Mouse (Mus musculus) intestine, embryonic 15.5 days (tissue): ENCODE results near the gene Galnt18. TPM values are rescaled to one million over a fixed set of nuclear protein-coding genes. Genes with fewer than 3 reads are reported as not detected.

Source experiments
- ATAC-seq: fragments of 200-750 bp; cut with Nextera tagmentation; 2 replicates; pipeline ENCODE4 v1.8.0; 2017; ENCODE audit warnings: moderate TSS enrichment, moderate library complexity
- H3K27ac ChIP-seq: fragments of 300-500 bp; sonication (generic); 2 replicates; pipeline ENCODE4 v1.5.1; 2015; ENCODE audit warnings: mild to moderate bottlenecking, inconsistent platforms
- H3K27me3 ChIP-seq: fragments of 300-500 bp; sonication (generic); replicated peaks from 2 replicates; pipeline ENCODE4 v1.6.1; 2015; ENCODE audit warnings: inconsistent platforms
- H3K36me3 ChIP-seq: fragments of 300-500 bp; sonication (generic); 2 replicates; pipeline ENCODE4 v1.6.1; 2015; ENCODE audit warnings: inconsistent platforms
- H3K4me1 ChIP-seq: fragments of 300-500 bp; sonication (generic); replicated peaks from 2 replicates; pipeline ENCODE4 v1.6.1; 2015; ENCODE audit warnings: inconsistent platforms
- H3K4me2 ChIP-seq: fragments of 300-500 bp; sonication (generic); replicated peaks from 2 replicates; pipeline ENCODE4 v1.6.1; 2015; ENCODE audit warnings: mild to moderate bottlenecking, inconsistent platforms
- H3K4me3 ChIP-seq: fragments of 300-500 bp; sonication (generic); replicated peaks from 2 replicates; pipeline ENCODE4 v1.5.1; 2015; ENCODE audit warnings: inconsistent platforms
- H3K9ac ChIP-seq: fragments of 300-500 bp; sonication (generic); 2 replicates; pipeline ENCODE4 v1.6.1; 2015; ENCODE audit warnings: inconsistent platforms
- H3K9me3 ChIP-seq: fragments of 300-500 bp; sonication (generic); 2 replicates; pipeline ENCODE4 v1.6.1; 2016; ENCODE audit warnings: inconsistent platforms
- WGBS: fragments of 180-500 bp; shearing (Covaris S2); methylation state at CpG from one replicate; pipeline ENCODE4 v1.1.7; 2015; 5-methylcytosine and 5-hydroxymethylcytosine counted together
- polyA plus RNA-seq: library from polyadenylated mRNA; unstranded; fragments of >200 nt; fragmentation: Nextera tagmentation; extraction: Ambion mirVana; gene quantifications from 2 replicates; pipeline ENCODE4 v1.2.1, GENCODE M21; 2015

Galnt18 gene
- polyA plus RNA-seq, 1 experiment from 2014 or later, result 21.3 TPM

DNA sequence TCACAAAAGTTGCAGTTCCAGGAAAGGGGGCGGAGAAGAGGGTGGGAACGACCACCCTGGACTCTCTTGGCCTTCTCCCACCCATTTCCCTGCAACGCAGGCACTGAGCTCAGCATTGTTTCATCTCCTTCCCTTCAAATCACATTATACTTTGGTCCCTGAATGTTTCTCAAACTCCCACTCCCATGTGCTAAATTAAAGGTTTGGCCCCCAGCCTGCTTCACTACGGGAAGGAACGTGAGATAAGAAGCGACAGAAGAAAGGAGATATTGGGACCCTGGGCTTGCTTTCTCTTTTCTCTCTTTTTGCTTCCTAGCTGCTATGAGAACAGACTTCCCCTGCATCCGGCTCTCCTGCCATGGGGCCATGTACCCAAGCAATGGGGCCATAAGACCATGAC lies 55.0 kb downstream of the Galnt18 start:
- Histone ChIP-seq H3K36me3 (no peaks in the 10 kb centered on the region), H3K9ac (no peak overlapping the region), H3K9me3 (no peaks in the 10 kb centered on the region), H3K27me3 (no peaks in the 10 kb centered on the region), H3K27ac (no peak overlapping the region), H3K4me1 (peaks cover 5% of the 10 kb centered on the region; the same call in 1 of the 2 replicates), H3K4me2 (no peak overlapping the region), H3K4me3 (no peak overlapping the region)
- 65% methylated on average over 7 of the region's 7 CpGs for WGBS
- no peak for ATAC-seq

DNA sequence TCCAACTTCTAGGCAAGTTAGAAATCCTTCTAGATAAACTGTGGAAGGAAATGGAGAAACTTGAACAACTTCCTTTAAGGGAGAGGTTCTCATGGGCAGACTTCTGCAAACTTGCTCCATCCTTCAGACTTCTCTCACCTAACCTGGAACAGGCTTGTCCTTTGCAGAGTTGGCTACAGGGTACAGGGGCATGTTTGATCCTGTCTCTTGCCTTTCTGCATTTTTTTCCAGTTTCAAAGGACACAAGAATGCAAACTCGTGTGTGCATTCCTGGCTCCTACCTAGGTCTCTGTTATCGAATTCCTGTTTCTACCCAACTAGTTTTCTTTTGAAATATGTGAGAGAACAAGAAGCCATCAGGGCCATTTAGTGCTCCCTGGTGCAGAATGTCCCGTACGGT lies 55.8 kb downstream of the Galnt18 start:
- H3K4me2 ChIP-seq, result no peak overlapping the region
- H3K27ac ChIP-seq, result no peak overlapping the region
- no peaks in the 10 kb centered on the region for H3K27me3 ChIP-seq
- no peak overlapping the region for H3K4me3 ChIP-seq
- no peaks in the 10 kb centered on the region for H3K36me3 ChIP-seq
- no peak overlapping the region for H3K9ac ChIP-seq
- no peak for ATAC-seq
- WGBS, result 66% methylated on average over 4 of the region's 4 CpGs
- no peaks in the 10 kb centered on the region for H3K9me3 ChIP-seq
- H3K4me1 ChIP-seq, result peaks cover 5% of the 10 kb centered on the region; the same call in 1 of the 2 replicates

DNA sequence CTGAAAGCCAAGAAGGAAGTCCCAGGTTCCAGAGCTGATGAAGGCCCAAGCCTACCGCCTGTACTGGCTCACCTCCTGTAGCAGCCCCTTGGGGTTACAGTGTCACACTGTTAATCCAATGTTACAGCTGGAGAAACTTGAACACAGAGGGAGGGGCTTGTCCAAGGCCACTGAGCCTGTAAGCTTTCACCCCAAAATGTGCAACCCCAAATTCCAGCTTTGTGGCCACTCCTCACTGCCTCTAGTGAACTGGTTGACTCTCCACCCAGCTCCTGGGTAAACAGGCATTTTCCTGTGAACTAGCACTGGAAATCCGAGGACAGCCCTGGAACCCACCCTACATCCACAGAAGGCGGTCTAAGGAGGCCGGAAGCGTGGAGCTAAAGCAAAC lies 58.5 kb downstream of the Galnt18 start:
- H3K9ac ChIP-seq, result no peak overlapping the region
- H3K4me1 ChIP-seq, result peaks cover 5% of the 10 kb centered on the region; the same call in 1 of the 2 replicates
- H3K27ac ChIP-seq, result peak overlapping the region; percentile 44; the same call in 1 of the 2 replicates
- H3K4me2 ChIP-seq, result no peak overlapping the region
- no peak overlapping the region for H3K4me3 ChIP-seq
- no peaks in the 10 kb centered on the region for H3K36me3 ChIP-seq
- no peak for ATAC-seq
- 87% methylated on average over 5 of the region's 5 CpGs for WGBS
- H3K9me3 ChIP-seq, result no peaks in the 10 kb centered on the region
- no peaks in the 10 kb centered on the region for H3K27me3 ChIP-seq

DNA sequence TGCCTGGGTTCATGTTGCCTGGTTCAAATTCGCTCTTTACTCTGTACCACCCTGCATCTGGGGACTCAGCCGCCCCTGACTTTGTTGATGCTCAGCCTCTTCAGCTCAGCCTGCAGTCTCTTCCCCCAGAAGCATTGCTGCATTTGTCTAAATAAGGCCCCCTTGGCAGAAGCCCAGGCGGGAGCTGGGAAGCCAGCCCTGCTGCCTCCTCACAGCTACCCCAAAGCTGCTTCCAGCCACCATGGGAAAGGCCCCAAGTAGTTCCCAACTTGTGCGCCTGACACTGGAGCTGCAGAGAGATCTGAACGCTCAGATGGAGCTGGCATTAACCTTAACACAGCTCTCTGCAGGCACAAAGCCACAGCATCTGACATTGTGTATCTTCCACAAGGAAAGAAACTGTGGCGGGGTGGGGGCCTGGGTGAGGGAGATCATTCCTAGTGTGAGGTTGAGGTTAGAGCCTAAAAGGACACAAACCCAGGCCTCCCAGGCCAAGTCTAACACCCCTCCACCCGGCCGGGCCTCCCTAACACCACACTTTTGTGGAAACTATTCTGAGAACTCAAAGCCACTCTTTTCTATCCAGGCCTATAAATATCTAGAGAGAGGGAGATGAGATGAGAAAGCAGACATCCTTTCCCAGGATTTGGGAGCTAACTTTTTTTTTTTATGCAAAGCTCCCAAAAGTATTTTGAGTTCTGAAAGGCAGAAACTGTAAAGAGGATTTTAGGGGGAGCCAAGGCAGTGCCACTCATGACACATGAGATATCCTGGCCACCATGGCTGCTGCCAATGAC lies 59.1 kb downstream of the Galnt18 start:
- no peak overlapping the region for H3K4me3 ChIP-seq
- no peaks in the 10 kb centered on the region for H3K27me3 ChIP-seq
- H3K36me3 ChIP-seq, result no peaks in the 10 kb centered on the region
- H3K9ac ChIP-seq, result no peak overlapping the region
- no peaks in the 10 kb centered on the region for H3K9me3 ChIP-seq
- H3K4me1 ChIP-seq, result peaks cover 5% of the 10 kb centered on the region; the same call in 1 of the 2 replicates
- no peak overlapping the region; the same call in 1 of the 2 replicates for H3K4me2 ChIP-seq
- 53% methylated on average over 8 of the region's 8 CpGs for WGBS
- H3K27ac ChIP-seq, result peak overlapping the region; percentile 79
- peak; percentile 51; the same call in 1 of the 2 replicates for ATAC-seq

DNA sequence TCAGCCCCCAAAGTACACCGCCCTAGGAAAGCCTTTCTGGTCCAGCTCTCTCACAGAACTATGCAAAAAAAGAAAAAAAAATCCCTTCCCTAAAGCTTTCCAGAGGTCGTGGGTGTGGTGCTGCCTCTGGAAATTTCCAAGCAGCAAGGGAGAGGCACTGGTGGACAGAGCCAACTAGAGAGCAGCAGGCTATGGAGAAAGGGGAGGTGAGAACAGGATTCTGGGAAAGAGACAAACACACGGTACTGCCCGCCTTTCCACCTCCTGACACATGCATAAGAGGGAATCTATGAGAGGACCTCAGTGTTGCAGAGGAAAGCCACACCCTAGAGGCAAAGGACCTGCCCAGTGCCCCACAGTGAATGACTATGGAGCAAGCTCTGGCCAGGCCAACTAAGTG lies 60.9 kb downstream of the Galnt18 start:
- H3K4me3 ChIP-seq, result no peak overlapping the region
- no peak overlapping the region for H3K9ac ChIP-seq
- H3K27me3 ChIP-seq, result no peaks in the 10 kb centered on the region
- H3K4me2 ChIP-seq, result no peak overlapping the region
- no peaks in the 10 kb centered on the region for H3K9me3 ChIP-seq
- peaks cover 5% of the 10 kb centered on the region; the same call in 1 of the 2 replicates for H3K4me1 ChIP-seq
- no peak for ATAC-seq
- H3K27ac ChIP-seq, result no peak overlapping the region
- H3K36me3 ChIP-seq, result no peaks in the 10 kb centered on the region
- WGBS, result 48% methylated on average over 4 of the region's 4 CpGs

DNA sequence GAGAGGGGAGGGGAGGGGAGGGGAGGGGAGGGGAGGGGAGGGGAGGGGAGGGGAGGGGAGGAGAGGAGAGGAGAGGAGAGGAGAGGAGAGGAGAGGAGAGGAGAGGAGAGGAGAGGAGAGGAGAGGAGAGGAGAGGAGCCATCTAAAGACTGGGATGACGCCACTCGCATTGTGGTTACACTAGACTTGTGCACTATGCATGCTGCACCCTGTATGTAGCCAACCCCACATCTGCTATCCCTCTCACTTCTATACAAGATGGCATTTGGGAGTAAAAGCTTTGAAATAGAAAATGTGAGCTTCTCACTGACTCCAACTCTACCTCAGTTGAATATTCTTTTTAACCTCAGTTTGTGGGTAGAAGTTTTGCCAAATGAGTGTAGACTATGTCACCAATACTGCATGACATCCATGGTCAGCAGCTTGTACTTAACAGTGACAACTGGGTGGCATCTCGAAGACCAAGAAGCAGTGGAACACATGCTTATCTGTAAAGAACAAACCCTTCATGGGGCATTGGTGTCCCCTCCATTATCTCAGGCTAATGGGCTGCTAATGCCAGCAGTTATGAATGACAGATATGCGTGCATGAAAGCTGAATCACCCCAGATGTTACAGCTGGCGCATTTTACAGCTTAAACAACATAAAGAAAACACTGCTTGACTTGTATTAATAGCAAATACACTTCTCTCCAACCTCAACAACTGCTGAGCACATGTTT lies 65.0 kb downstream of the Galnt18 start:
- Histone ChIP-seq H3K4me1 (no peaks in the 10 kb centered on the region), H3K9me3 (no peaks in the 10 kb centered on the region), H3K27ac (no peak overlapping the region), H3K4me3 (no peak overlapping the region), H3K9ac (no peak overlapping the region), H3K27me3 (no peaks in the 10 kb centered on the region), H3K36me3 (no peaks in the 10 kb centered on the region), H3K4me2 (no peak overlapping the region)
- no peak for ATAC-seq
- WGBS, result 69% methylated on average over 5 of the region's 5 CpGs

DNA sequence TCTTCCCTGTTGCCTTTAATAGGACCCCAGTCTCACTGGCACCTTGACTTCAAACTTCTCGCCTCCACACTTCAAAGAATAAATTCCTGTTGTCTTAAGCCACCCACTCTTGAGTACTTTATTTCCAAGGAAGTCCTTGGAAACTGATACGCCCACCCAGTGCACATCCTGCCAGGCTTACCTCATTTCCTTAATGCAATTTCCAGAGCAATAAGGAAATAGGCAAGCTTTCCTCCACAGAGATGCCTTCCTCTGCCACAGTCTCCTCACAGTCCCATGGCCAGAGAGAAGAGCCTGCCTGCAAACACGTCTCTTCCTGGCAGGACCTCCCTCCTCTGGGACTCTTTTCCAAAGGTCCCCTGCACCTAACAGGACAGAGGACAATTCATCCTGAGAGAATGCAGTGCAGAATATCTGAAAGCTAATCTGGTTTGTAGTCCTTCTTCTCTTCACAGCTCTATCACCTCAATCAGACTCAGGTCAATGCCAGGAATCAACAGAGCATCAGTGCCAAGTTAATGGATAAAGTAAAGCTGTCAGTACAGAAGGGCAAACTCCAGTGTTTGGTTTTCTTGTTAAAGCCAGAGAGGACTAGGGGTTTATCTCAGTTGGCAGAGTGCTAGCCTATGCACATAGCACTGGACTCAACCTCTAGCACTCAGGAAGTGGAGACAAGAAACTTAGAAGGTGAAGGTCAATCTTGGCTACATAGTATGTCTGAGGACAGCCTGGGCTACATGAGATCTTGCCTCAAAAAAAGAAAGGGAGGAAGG lies 65.8 kb downstream of the Galnt18 start:
- ATAC-seq, result no peak
- no peak overlapping the region for H3K27ac ChIP-seq
- WGBS, result 66% methylated on average over 3 of the region's 3 CpGs
- no peaks in the 10 kb centered on the region for H3K4me1 ChIP-seq
- no peaks in the 10 kb centered on the region for H3K36me3 ChIP-seq
- no peaks in the 10 kb centered on the region for H3K27me3 ChIP-seq
- H3K9me3 ChIP-seq, result no peaks in the 10 kb centered on the region
- H3K4me3 ChIP-seq, result no peak overlapping the region
- no peak overlapping the region for H3K9ac ChIP-seq
- no peak overlapping the region for H3K4me2 ChIP-seq

DNA sequence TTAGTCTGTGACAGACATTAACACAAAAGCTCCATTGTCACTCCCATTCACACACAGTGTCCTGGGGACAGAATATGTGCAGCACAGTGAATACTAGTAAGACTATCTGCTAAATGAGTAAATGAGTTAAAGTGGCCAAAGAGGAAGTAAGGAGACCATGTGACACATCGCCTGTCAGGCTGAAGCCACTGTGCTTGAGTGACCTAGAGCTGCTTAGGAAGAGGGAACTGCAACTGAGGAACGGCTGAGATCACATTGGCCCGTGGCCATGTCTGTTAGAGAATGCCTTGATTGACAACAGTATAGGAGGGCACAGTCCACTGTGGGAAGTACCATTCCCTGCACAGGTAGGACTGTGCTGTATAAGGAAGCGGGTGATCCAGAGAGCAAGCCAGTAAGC lies 67.0 kb downstream of the Galnt18 start:
- Histone ChIP-seq H3K4me1 (no peaks in the 10 kb centered on the region), H3K27ac (no peak overlapping the region), H3K9me3 (no peaks in the 10 kb centered on the region), H3K9ac (no peak overlapping the region), H3K4me3 (no peak overlapping the region), H3K36me3 (no peaks in the 10 kb centered on the region), H3K27me3 (no peaks in the 10 kb centered on the region), H3K4me2 (no peak overlapping the region)
- ATAC-seq, result no peak
- 79% methylated on average over 4 of the region's 4 CpGs for WGBS

DNA sequence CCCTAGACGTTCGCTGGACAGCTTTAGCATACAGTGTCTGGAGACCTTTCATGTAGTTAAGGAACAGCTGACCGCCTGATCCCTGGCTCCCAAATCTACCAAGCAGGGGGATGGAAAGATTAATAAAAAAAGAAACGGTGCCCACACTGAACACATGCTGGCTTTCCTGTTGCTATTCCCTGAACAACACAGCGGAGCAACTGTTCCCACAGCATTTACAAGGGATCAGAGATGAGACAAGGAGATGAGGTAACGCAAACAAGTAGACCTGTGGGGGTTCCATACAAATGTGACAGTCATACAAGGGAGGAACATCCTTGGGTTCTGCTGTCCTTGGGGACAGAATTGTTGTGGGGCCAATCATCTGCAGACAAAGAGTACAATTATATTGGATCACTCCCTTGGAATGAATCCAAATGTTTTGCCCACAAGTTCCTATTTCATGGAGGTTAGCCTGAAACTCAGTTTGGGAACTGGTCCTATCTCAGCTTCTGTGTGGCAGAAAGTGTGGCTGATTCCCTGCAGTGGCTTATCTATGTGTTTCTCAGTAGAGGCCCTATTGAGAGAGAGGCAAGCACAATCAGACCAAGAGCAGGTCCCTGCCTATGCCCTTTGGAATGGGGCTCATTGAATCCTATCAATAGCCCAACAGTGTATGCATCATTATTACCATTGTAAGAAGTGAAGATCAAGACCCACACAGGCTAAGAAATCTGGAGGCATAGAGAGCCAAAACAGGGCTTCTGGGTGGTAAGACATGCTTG lies 68.5 kb downstream of the Galnt18 start:
- 84% methylated on average over 6 of the region's 6 CpGs for WGBS
- Histone ChIP-seq H3K36me3 (no peaks in the 10 kb centered on the region), H3K27ac (no peak overlapping the region), H3K27me3 (no peaks in the 10 kb centered on the region), H3K4me2 (no peak overlapping the region), H3K9me3 (no peaks in the 10 kb centered on the region), H3K4me1 (no peaks in the 10 kb centered on the region), H3K4me3 (no peak overlapping the region), H3K9ac (no peak overlapping the region)
- ATAC-seq, result no peak

DNA sequence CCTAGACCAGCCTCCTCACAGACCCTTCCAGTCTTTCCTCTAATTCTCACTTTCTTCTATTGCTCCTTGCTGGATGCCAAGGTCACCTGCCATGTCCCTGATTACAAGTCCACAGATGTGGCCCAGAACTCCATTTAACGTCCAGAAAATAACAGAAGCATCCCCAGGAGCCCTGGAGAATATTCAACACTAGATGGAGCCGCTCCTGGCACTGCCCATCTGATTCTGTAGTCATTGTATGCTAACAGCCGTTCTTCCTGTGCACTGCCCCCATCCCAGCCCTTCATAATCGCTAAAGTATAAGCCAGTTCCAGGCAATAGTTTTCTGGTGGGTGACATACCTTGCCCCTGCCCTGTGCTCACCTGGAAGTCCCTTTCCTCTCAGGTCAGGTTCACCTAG lies 69.5 kb downstream of the Galnt18 start:
- Histone ChIP-seq H3K9ac (no peak overlapping the region), H3K36me3 (no peaks in the 10 kb centered on the region), H3K9me3 (no peaks in the 10 kb centered on the region), H3K4me1 (no peaks in the 10 kb centered on the region), H3K27me3 (no peaks in the 10 kb centered on the region), H3K4me2 (no peak overlapping the region), H3K27ac (no peak overlapping the region), H3K4me3 (no peak overlapping the region)
- WGBS, result 45% methylated on average over 4 of the region's 4 CpGs
- ATAC-seq, result no peak

DNA sequence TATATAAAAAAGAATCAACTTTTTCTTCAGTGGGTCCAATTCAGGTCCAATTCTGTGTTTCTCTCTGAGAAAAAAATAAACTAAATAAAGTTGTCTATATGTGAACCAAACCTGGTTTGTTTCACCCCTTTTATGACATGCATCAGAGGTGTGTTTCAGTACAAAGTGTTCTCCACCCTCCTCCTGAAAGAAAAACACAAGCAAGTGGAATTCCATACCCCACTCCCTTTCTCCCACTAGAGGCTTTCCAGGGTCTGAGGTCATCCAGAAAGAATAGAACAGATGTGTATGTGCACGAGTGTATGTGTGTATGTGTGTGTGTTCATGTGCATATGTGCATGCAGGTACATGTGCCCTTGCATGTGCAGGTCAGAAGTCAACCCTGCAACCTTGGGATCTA lies 71.2 kb downstream of the Galnt18 start:
- H3K4me2 ChIP-seq, result no peak overlapping the region
- H3K36me3 ChIP-seq, result no peaks in the 10 kb centered on the region
- no peaks in the 10 kb centered on the region for H3K27me3 ChIP-seq
- no peak overlapping the region for H3K27ac ChIP-seq
- 48% methylated on average over 1 of the region's 1 CpGs for WGBS
- ATAC-seq, result no peak
- H3K4me1 ChIP-seq, result no peaks in the 10 kb centered on the region
- H3K4me3 ChIP-seq, result no peak overlapping the region
- no peaks in the 10 kb centered on the region for H3K9me3 ChIP-seq
- no peak overlapping the region for H3K9ac ChIP-seq

DNA sequence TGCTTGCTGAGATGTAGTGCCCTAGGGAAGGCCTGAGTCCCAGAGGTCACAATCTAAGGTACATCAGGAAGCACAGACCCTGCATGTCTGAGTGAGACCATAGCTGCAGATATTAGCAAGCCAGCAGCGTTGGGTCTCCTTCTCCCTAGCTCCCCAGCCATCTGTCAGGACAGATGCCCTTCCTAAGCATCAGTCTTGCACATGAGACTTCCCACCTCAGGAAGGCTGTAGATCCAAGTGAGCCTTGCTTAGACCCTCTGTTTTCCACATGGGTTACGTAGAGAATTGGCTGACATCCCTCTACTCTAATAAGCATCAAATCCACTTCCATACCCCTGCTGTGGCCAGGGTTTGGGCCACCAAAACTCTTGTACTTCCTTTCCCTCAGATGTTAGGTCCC lies 76.8 kb downstream of the Galnt18 start:
- H3K27ac ChIP-seq, result no peak overlapping the region
- no peaks in the 10 kb centered on the region for H3K9me3 ChIP-seq
- ATAC-seq, result no peak
- H3K27me3 ChIP-seq, result no peaks in the 10 kb centered on the region
- 89% methylated on average over 2 of the region's 2 CpGs for WGBS
- no peak overlapping the region for H3K4me3 ChIP-seq
- no peak overlapping the region for H3K9ac ChIP-seq
- H3K4me1 ChIP-seq, result no peaks in the 10 kb centered on the region
- H3K36me3 ChIP-seq, result no peaks in the 10 kb centered on the region
- H3K4me2 ChIP-seq, result no peak overlapping the region
